Mouse (Mus musculus): ENCODE measurements around the gene Maml1.
A peak's percentile ranks its signal among the peaks of the same experiment; 100 is the strongest.

Maml1 gene

GRCm38 (mm10) chr11:50238821-50239791, 53.0 kb downstream of the Maml1 start:
- DNase-seq (ENCODE audit: low spot score in 2 of 2): no peak

GRCm38 (mm10) chr11:50238324-50238723, 53.8 kb downstream of the Maml1 start, which contains the start of gene Ltc4s:
TSS of gene Ltc4s (minus strand) at chr11:50238616.
- DNase-seq (ENCODE audit: low spot score in 2 of 2): no peak

- no peak for DNase-seq (ENCODE audit: low spot score in 2 of 2)
Observed at GRCm38 (mm10) chr11:50236937-50237835, 54.9 kb downstream of the Maml1 start.

GRCm38 (mm10) chr11:50236540-50236936, 55.6 kb downstream of the Maml1 start:
- DNase-seq (ENCODE audit: low spot score in 2 of 2): peak in 1 of 2 experiments; percentile 77

- no peak for DNase-seq (ENCODE audit: low spot score in 2 of 2)
Observed at GRCm38 (mm10) chr11:50234606-50235005, 57.5 kb downstream of the Maml1 start.

GRCm38 (mm10) chr11:50233993-50234392, 58.1 kb downstream of the Maml1 start:
- no peak for DNase-seq (ENCODE audit: low spot score in 2 of 2)

- peak in 1 of 2 experiments; percentile 62 for DNase-seq (ENCODE audit: low spot score in 2 of 2)
Observed at GRCm38 (mm10) chr11:50233022-50233421, 59.1 kb downstream of the Maml1 start.

- peak in 1 of 2 experiments; percentile 82 for DNase-seq (ENCODE audit: low spot score in 2 of 2)
Observed at GRCm38 (mm10) chr11:50231411-50231810, 60.7 kb downstream of the Maml1 start.

GRCm38 (mm10) chr11:50230481-50231304, 61.4 kb downstream of the Maml1 start:
- DNase-seq (ENCODE audit: low spot score in 2 of 2): no peak

- no peak for DNase-seq (ENCODE audit: low spot score in 2 of 2)
Observed at GRCm38 (mm10) chr11:50229252-50229910, 62.7 kb downstream of the Maml1 start.

- no peak for DNase-seq (ENCODE audit: low spot score in 2 of 2)
Observed at GRCm38 (mm10) chr11:50228772-50229171, 63.3 kb downstream of the Maml1 start.

GRCm38 (mm10) chr11:50227736-50228135, 64.4 kb downstream of the Maml1 start:
- DNase-seq (ENCODE audit: low spot score in 2 of 2): no peak

- no peak for DNase-seq (ENCODE audit: low spot score in 2 of 2)
Observed at GRCm38 (mm10) chr11:50227226-50227625, 64.9 kb downstream of the Maml1 start.

- DNase-seq (ENCODE audit: low spot score in 2 of 2): no peak
Observed at GRCm38 (mm10) chr11:50226406-50226805, 65.7 kb downstream of the Maml1 start.

GRCm38 (mm10) chr11:50225611-50226378, 66.3 kb downstream of the Maml1 start:
- DNase-seq (ENCODE audit: low spot score in 2 of 2): no peak

- DNase-seq (ENCODE audit: low spot score in 2 of 2): peak; percentile 66 to 79
Observed at GRCm38 (mm10) chr11:50224671-50225530, 67.2 kb downstream of the Maml1 start.

GRCm38 (mm10) chr11:50223783-50224662, 68.1 kb downstream of the Maml1 start:
- DNase-seq (ENCODE audit: low spot score in 2 of 2): no peak
